Mouse (Mus musculus) neural tube, embryonic 14.5 days (tissue): ENCODE measurements around the gene Taf8. TPM values are rescaled to one million over a fixed set of nuclear protein-coding genes. Genes with fewer than 3 reads are reported as not detected.
"Not testable (repeated sequence)": the region's sequence is repeated elsewhere in the genome, so short reads cannot be mapped to it uniquely, and the experiment has no call there.

Source experiments
- ATAC-seq: fragments of 200-750 bp; cut with Nextera tagmentation; 2 replicates; pipeline ENCODE4 v1.8.0; 2017; ENCODE audit warnings: low read depth, mild to moderate bottlenecking, moderate TSS enrichment, moderate library complexity
- H3K27ac ChIP-seq: fragments of 300-500 bp; sonication (generic); 2 replicates; pipeline ENCODE4 v1.5.1; 2014; ENCODE audit warnings: low read depth, mild to moderate bottlenecking, control low read depth, low read length, moderate library complexity, mixed read lengths
- H3K27me3 ChIP-seq: fragments of 300-500 bp; sonication (generic); 2 replicates; pipeline ENCODE4 v1.6.1; 2014; ENCODE audit warnings: low read length; ENCODE audit not compliant: control insufficient read depth, insufficient read depth
- H3K36me3 ChIP-seq: fragments of 300-500 bp; sonication (generic); 2 replicates; pipeline ENCODE4 v1.6.1; 2014; ENCODE audit warnings: low read length, mixed read lengths; ENCODE audit not compliant: control insufficient read depth, insufficient read depth
- H3K4me1 ChIP-seq: fragments of 300-500 bp; sonication (generic); 2 replicates; pipeline ENCODE4 v1.6.1; 2014; ENCODE audit warnings: low read length; ENCODE audit not compliant: control insufficient read depth, insufficient read depth
- H3K4me2 ChIP-seq: fragments of 300-500 bp; sonication (generic); 2 replicates; pipeline ENCODE4 v1.6.1; 2014; ENCODE audit warnings: mild to moderate bottlenecking, low read depth, low read length, control low read depth
- H3K4me3 ChIP-seq: fragments of 300-500 bp; sonication (generic); 2 replicates; pipeline ENCODE4 v1.5.1; 2014; ENCODE audit warnings: low read depth, low read length, control low read depth, mixed read lengths
- H3K9ac ChIP-seq: fragments of 300-500 bp; sonication (generic); replicated peaks from 2 replicates; pipeline ENCODE4 v1.6.1; 2014; ENCODE audit warnings: low read depth, mild to moderate bottlenecking, control low read depth, low read length, mixed read lengths
- H3K9me3 ChIP-seq: fragments of 300-500 bp; sonication (generic); 2 replicates; pipeline ENCODE4 v1.6.1; 2016; ENCODE audit warnings: low read length; ENCODE audit not compliant: control insufficient read depth
- WGBS: fragments of 180-500 bp; shearing (Covaris S2); extraction: QIAGEN DNeasy Blood & Tissue Kit; methylation state at CpG from one replicate; pipeline ENCODE4 v1.1.7; 2014; 5-methylcytosine and 5-hydroxymethylcytosine counted together
- polyA plus RNA-seq: library from polyadenylated mRNA; unstranded; fragments of >200 nt; fragmentation: Nextera tagmentation; extraction: Ambion mirVana; gene quantifications from 2 replicates; pipeline ENCODE4 v1.2.1, GENCODE M21; 2014

Gene Taf8
- polyA plus RNA-seq, 1 experiment from 2014 or later, result 16.4 TPM

DNA sequence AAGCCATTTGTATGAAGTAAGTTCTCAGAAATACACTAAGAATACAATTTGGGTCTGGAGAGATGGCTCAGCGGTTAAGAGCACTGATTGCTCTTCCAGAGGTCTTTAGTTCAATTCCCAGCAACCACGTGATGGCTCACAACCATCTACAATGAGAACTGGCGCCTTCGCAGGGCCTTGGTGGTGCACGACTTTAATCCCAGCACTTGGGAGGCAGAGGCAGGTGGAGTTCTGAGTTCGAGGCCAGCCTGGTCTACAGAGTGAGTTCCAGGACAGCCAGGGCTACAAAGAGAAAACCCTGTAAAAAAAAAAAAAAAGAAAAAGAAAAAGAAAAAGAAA, 584 bp upstream of the Taf8 start:
- H3K4me3 ChIP-seq, H3K36me3 ChIP-seq, H3K27me3 ChIP-seq, H3K27ac ChIP-seq, H3K9ac ChIP-seq, H3K9me3 ChIP-seq, ATAC-seq, H3K4me2 ChIP-seq: not testable (repeated sequence)
- WGBS, result 81% methylated on average over 6 of the region's 6 CpGs
- H3K4me1 ChIP-seq, result peaks cover 12% of the 10 kb centered on the region; the same call in 1 of the 2 replicates

DNA sequence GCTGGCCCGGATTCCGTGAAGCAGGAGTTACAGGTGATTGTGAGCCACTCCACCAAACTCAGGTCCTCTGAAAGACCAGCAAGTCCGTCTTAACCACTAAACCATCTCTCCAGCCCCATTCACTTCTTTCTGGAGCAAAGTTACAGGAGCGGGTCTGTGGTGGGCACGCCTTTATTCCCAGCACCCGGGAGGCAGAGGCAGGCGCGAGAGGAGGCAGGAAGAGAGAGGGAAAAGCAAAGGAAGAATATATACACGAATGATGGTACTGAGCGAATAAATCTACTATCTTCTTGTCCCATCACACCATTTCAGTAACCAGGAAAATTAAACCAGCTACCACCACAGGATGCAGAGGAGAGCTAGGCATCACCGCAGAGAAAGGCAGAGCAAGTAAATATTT, 561 bp downstream of the Taf8 start:
- ATAC-seq, result no peak
- Histone ChIP-seq H3K4me3 (peak overlapping the region; percentile 70), H3K27ac (no peak overlapping the region), H3K9ac (0 out of 2 replicates have a peak overlapping the region, but pooled peaks have one; percentile 28), H3K27me3 (no peaks in the 10 kb centered on the region), H3K36me3 (peaks cover 9% of the 10 kb centered on the region; the same call in 1 of the 2 replicates), H3K4me1 (peaks cover 12% of the 10 kb centered on the region; the same call in 1 of the 2 replicates), H3K4me2 (peak overlapping the region; percentile 81), H3K9me3 (no peaks in the 10 kb centered on the region)
- WGBS, result 8% methylated on average over 11 of the region's 11 CpGs

DNA sequence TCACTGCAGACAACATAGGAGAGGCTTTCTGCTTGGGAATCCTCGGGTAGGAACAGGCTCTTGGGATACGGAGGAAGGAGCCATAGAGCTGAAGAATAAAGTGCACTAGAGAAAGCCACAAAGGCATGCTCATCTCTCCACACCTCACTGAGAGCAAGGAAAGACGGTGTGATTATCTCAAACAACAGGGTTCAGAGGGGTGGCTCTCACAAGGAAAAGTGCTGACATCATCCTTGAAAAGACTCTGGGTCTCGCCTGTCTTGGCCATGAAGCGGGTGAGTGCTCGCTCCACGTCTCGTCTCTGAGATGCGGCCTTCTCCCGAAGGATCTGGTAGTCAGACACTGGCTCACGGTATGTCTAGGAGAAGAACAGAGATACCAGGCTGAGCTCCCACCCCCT, 8.0 kb downstream of the Taf8 start:
- Histone ChIP-seq H3K27me3 (no peaks in the 10 kb centered on the region), H3K4me2 (no peak overlapping the region), H3K9me3 (no peaks in the 10 kb centered on the region), H3K9ac (no peak overlapping the region), H3K4me1 (no peaks in the 10 kb centered on the region), H3K36me3 (peaks cover 55% of the 10 kb centered on the region; the same call in 1 of the 2 replicates), H3K27ac (no peak overlapping the region), H3K4me3 (no peak overlapping the region)
- 92% methylated on average over 11 of the region's 11 CpGs for WGBS
- ATAC-seq, result no peak

DNA sequence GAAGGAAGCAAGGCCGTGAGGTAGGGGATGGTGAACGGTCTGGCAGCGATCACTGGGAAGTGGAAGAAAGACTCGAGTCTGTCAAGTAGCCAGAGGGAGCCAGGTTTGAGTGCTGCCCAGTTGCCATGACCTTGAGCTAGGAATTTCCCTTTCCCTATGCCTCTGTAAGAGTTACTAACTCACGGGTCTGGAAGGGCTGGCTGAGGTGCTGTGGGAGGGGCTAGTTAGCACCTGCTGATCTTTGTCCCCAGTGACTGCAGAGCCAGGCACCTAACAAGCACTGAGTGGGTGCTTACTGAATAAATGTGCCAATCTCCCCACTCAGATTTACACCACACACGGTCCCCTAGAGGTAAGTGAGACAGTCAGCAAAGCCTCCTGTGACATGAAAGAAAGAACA, 8.4 kb downstream of the Taf8 start:
- Histone ChIP-seq H3K36me3 (peaks cover 57% of the 10 kb centered on the region; the same call in 1 of the 2 replicates), H3K4me3 (no peak overlapping the region), H3K4me2 (no peak overlapping the region), H3K27me3 (no peaks in the 10 kb centered on the region), H3K9me3 (no peaks in the 10 kb centered on the region), H3K9ac (no peak overlapping the region), H3K4me1 (no peaks in the 10 kb centered on the region), H3K27ac (no peak overlapping the region)
- 96% methylated on average over 6 of the region's 6 CpGs for WGBS
- no peak for ATAC-seq

DNA sequence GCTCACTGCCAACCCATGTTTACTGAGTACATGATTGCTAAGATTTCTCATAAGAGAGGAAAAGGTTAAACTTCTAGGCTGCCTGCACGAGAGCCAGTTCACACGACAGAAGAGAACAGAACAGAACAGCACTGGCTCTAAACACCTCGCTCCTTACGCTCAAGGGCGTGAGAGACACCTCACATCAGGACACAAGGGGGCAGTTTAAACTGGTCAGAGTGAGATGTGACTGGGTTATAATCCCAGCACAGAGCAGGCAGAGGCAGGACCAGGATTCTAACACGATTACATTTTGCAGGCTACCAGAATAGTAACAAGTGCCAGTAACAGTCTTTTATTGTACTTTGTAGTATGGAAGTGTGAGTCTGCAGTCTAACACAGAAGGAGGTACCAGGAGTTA, 9.4 kb downstream of the Taf8 start:
- Histone ChIP-seq H3K4me1 (no peaks in the 10 kb centered on the region), H3K27me3 (no peaks in the 10 kb centered on the region), H3K4me3 (no peak overlapping the region), H3K4me2 (no peak overlapping the region), H3K27ac (no peak overlapping the region), H3K36me3 (peaks cover 53% of the 10 kb centered on the region; the same call in 1 of the 2 replicates), H3K9ac (no peak overlapping the region), H3K9me3 (no peaks in the 10 kb centered on the region)
- WGBS, result 90% methylated on average over 6 of the region's 6 CpGs
- no peak for ATAC-seq

DNA sequence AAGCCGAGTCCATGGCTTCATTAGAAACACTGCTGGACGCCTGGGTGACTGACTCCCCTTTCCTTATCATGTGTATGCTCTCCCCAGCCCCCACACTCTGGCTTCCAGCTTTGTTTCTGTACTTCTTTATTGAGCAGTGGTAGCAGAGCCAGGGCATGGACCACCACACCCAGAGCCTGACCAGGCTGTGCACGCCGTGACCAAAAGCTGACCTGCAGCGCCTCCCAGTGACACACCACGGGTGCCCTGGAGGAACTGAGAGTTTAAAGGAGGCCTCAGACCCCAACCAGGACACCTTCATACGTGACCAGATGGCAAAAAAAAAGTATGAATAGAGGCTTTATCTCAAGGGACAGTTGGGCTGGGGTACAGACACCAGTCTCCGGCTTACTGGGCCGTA, 11.3 kb downstream of the Taf8 start:
- no peaks in the 10 kb centered on the region for H3K27me3 ChIP-seq
- H3K36me3 ChIP-seq, result peaks cover 43% of the 10 kb centered on the region; the same call in 1 of the 2 replicates
- ATAC-seq, result no peak
- H3K4me3 ChIP-seq, result no peak overlapping the region
- H3K4me2 ChIP-seq, result no peak overlapping the region
- 0 out of 2 replicates have a peak, but pooled peaks cover 1% of the 10 kb centered on the region for H3K4me1 ChIP-seq
- 83% methylated on average over 9 of the region's 9 CpGs for WGBS
- H3K27ac ChIP-seq, result no peak overlapping the region
- no peak overlapping the region for H3K9ac ChIP-seq
- H3K9me3 ChIP-seq, result no peaks in the 10 kb centered on the region

DNA sequence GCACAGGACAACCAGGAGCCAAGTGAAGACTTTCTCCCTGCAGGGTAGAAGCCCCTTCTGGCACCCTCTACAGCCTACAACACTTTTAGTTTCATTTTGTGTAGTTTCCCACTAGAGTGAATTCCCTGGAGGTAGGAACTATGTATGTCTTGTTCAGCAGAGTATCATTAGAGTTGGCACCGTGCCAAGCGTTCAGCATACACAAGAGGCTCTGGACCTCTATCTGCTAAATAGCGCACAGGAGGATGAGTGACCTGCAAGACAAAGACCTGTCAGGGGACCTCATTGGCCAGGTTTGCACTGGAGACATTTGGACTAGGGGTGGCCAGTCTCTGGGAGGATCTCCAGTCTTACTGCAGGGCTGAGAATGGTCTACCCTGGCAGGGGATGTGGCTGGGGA, 16.3 kb downstream of the Taf8 start:
- H3K9ac ChIP-seq, result no peak overlapping the region
- H3K27ac ChIP-seq, result no peak overlapping the region
- H3K36me3 ChIP-seq, result peaks cover 8% of the 10 kb centered on the region; the same call in 1 of the 2 replicates
- H3K27me3 ChIP-seq, result no peaks in the 10 kb centered on the region
- 0 out of 2 replicates have a peak, but pooled peaks cover 3% of the 10 kb centered on the region for H3K4me1 ChIP-seq
- no peak overlapping the region for H3K4me2 ChIP-seq
- H3K4me3 ChIP-seq, result no peak overlapping the region
- H3K9me3 ChIP-seq, result no peaks in the 10 kb centered on the region
- ATAC-seq, result no peak
- WGBS, result 73% methylated on average over 3 of the region's 3 CpGs

DNA sequence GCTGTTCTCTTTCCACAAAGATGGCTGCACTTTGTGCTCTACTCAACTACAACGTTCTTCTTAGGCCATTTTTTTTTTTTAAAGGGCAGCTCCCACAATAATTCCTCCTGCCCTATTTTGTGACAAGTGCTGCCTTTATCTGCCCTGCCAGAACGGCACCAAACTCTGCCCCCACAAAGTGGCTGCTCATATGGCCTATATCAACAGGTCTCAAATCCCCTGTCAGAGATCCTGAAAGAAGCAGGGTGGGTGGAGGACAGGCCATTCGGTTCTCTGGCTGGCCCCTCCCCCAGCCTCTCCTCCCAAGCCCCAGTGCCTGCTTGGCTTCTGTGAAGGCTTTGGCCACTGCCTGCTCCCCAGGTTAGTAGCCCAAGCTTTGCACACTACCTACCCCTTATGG, 17.1 kb downstream of the Taf8 start:
- H3K4me2 ChIP-seq, result no peak overlapping the region
- no peaks in the 10 kb centered on the region for H3K27me3 ChIP-seq
- 0 out of 2 replicates have a peak, but pooled peaks cover 3% of the 10 kb centered on the region for H3K4me1 ChIP-seq
- WGBS, result 5% methylated on average over 3 of the region's 3 CpGs
- no peak for ATAC-seq
- H3K9ac ChIP-seq, result no peak overlapping the region
- H3K36me3 ChIP-seq, result peaks cover 4% of the 10 kb centered on the region; the same call in 1 of the 2 replicates
- no peak overlapping the region for H3K4me3 ChIP-seq
- no peaks in the 10 kb centered on the region for H3K9me3 ChIP-seq
- no peak overlapping the region for H3K27ac ChIP-seq

DNA sequence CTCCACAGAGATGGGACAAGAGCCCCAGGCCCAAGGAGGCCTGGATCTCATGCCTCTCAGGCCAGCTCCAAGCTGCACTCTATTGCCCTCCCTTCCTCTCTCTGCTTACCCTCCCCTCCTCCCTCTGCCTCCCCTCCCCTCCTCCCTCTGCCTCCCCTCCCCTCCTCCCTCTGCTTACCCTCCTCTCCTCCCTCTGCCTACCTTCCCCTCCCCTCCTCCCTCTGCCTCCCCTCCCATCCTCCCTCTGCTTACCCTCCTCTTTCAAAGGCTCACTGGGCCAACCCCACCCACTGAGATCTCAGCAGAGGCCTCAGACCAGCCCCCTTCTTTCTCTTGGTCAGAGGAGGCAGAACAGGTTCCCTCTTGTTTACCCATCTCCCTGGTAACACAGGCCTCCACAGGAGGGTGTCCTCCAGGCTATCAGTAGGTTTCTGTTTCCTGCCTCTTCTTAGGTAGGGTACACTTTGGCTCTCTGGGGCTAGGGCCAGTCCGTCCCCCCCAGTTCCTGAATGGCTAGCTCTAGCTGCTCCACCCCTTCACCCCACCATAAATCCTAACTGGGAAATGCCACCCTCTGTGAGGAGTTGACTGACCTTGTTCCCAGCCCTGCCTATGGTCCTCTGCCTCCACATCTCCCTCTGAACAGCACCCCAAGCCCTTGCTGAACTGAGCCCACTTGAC, 17.7 kb downstream of the Taf8 start:
- H3K36me3 ChIP-seq, result peaks cover 4% of the 10 kb centered on the region; the same call in 1 of the 2 replicates
- WGBS, result 42% methylated on average over 1 of the region's 1 CpGs
- no peaks in the 10 kb centered on the region for H3K9me3 ChIP-seq
- no peak overlapping the region for H3K9ac ChIP-seq
- H3K4me1 ChIP-seq, result 0 out of 2 replicates have a peak, but pooled peaks cover 3% of the 10 kb centered on the region
- peak; percentile 39; the same call in 1 of the 2 replicates for ATAC-seq
- H3K4me2 ChIP-seq, result no peak overlapping the region
- no peak overlapping the region for H3K4me3 ChIP-seq
- no peak overlapping the region for H3K27ac ChIP-seq
- no peaks in the 10 kb centered on the region for H3K27me3 ChIP-seq
